Mouse (Mus musculus) CH12.LX (cell line): ENCODE data around the gene Extl1.

Experiments used
- CTCF ChIP-seq, 2 experiments: IDR thresholded peaks in 1 of 2; conservative IDR thresholded peaks in 1 of 2; 2 replicates each; pipeline ENCODE4 v1.5.1; 2011 to 2012; ENCODE audit warnings: low read depth in 2 of 2, low read length in 2 of 2, improper control_type of control experiment in 1 of 2, inconsistent platforms in 1 of 2, mild to moderate bottlenecking in 1 of 2, moderate library complexity in 1 of 2
- E2F4 ChIP-seq: IDR thresholded peaks from 2 replicates; pipeline ENCODE4 v1.6.1; 2011; ENCODE audit warnings: low read depth, low read length, improper control_type of control experiment; ENCODE audit not compliant: insufficient replicate concordance
- EP300 ChIP-seq: IDR thresholded peaks from 2 replicates; pipeline ENCODE4 v1.6.1; 2011; ENCODE audit warnings: low read length, improper control_type of control experiment
- JUND ChIP-seq: conservative IDR thresholded peaks from 2 replicates; pipeline ENCODE4 v1.6.1; 2011; ENCODE audit warnings: low read depth, low read length, improper control_type of control experiment
- KAT2A ChIP-seq: IDR thresholded peaks from 2 replicates; pipeline ENCODE4 v1.6.1; 2012; ENCODE audit warnings: low read length, improper control_type of control experiment, inconsistent platforms; ENCODE audit not compliant: insufficient replicate concordance
- MAFK ChIP-seq: IDR thresholded peaks from 2 replicates; pipeline ENCODE4 v1.6.1; 2011; ENCODE audit warnings: low read length, improper control_type of control experiment; ENCODE audit not compliant: insufficient replicate concordance
- NRF1 ChIP-seq: IDR thresholded peaks from 2 replicates; pipeline ENCODE4 v1.6.1; 2014; ENCODE audit warnings: low read depth, mild to moderate bottlenecking, inconsistent platforms, low read length, improper control_type of control experiment, moderate library complexity
- POLR2A ChIP-seq: IDR thresholded peaks from 2 replicates; pipeline ENCODE4 v1.6.1; 2011; ENCODE audit warnings: low read depth, mild to moderate bottlenecking, improper control_type of control experiment, low read length
- RCOR1 ChIP-seq: conservative IDR thresholded peaks from 2 replicates; pipeline ENCODE4 v1.6.1; 2012; ENCODE audit warnings: low read depth, mild to moderate bottlenecking, inconsistent platforms, low read length, improper control_type of control experiment
- USF2 ChIP-seq: conservative IDR thresholded peaks from 2 replicates; pipeline ENCODE4 v1.6.1; 2011; ENCODE audit warnings: low read depth, low read length, improper control_type of control experiment
- ZC3H11A ChIP-seq: IDR thresholded peaks from 2 replicates; pipeline ENCODE4 v1.6.1; 2012; ENCODE audit warnings: low read depth, mild to moderate bottlenecking, inconsistent platforms, low read length, improper control_type of control experiment

GRCm38 (mm10) chr4:134373295-134373694, 10.4 kb downstream of the Extl1 start:
- TF ChIP-seq JUND (no peak), EP300 (no peak), POLR2A (no peak), CTCF (conservative IDR thresholded peaks at IDR 0.05 in 1 of 2, IDR thresholded peaks at IDR 0.05 in 1 of 2; ENCODE audit: low read depth in 2 of 2, low read length in 2 of 2) (no peak), USF2 (no peak), RCOR1 (no peak), NRF1 (no peak), KAT2A (no peak), MAFK (no peak), ZC3H11A (no peak), E2F4 (no peak)
